Mouse (Mus musculus) liver, embryonic 15.5 days (tissue): Measurements from ENCODE around the gene Amh. TPM values are rescaled to one million over a fixed set of nuclear protein-coding genes. Genes with fewer than 3 reads are reported as not detected.

Source experiments
- ATAC-seq: fragments of 200-750 bp; cut with Nextera tagmentation; 2 replicates; pipeline ENCODE4 v1.8.0; 2017; ENCODE audit warnings: moderate number of reproducible peaks, mild to moderate bottlenecking, moderate library complexity; ENCODE audit not compliant: insufficient read depth
- H3K27ac ChIP-seq: fragments of 300-500 bp; sonication (generic); replicated peaks from 2 replicates; pipeline ENCODE4 v1.5.1; 2015; ENCODE audit warnings: mild to moderate bottlenecking, inconsistent platforms
- H3K27me3 ChIP-seq: fragments of 300-500 bp; sonication (generic); 2 replicates; pipeline ENCODE4 v1.6.1; 2015; ENCODE audit warnings: mild to moderate bottlenecking, inconsistent platforms
- H3K36me3 ChIP-seq: fragments of 300-500 bp; sonication (generic); replicated peaks from 2 replicates; pipeline ENCODE4 v1.6.1; 2015; ENCODE audit warnings: moderate library complexity, mild to moderate bottlenecking, inconsistent platforms
- H3K4me1 ChIP-seq: fragments of 300-500 bp; sonication (generic); replicated peaks from 2 replicates; pipeline ENCODE4 v1.6.1; 2015; ENCODE audit warnings: inconsistent platforms
- H3K4me2 ChIP-seq: fragments of 300-500 bp; sonication (generic); 2 replicates; pipeline ENCODE4 v1.6.1; 2015; ENCODE audit warnings: moderate library complexity, mild to moderate bottlenecking, inconsistent platforms
- H3K4me3 ChIP-seq: fragments of 300-500 bp; sonication (generic); replicated peaks from 2 replicates; pipeline ENCODE4 v1.5.1; 2015; ENCODE audit warnings: mild to moderate bottlenecking, inconsistent platforms
- H3K9ac ChIP-seq: fragments of 300-500 bp; sonication (generic); 2 replicates; pipeline ENCODE4 v1.6.1; 2015; ENCODE audit warnings: moderate library complexity, mild to moderate bottlenecking, inconsistent platforms
- H3K9me3 ChIP-seq: fragments of 300-500 bp; sonication (generic); replicated peaks from 2 replicates; pipeline ENCODE4 v1.6.1; 2016; ENCODE audit warnings: inconsistent platforms
- WGBS: fragments of 180-500 bp; shearing (Covaris S2); methylation state at CpG from one replicate; pipeline ENCODE4 v1.1.7; 2015; ENCODE audit warnings: mixed read lengths; ENCODE audit not compliant: insufficient replicate concordance; 5-methylcytosine and 5-hydroxymethylcytosine counted together
- polyA plus RNA-seq: library from polyadenylated mRNA; unstranded; fragments of >200 nt; fragmentation: Nextera tagmentation; extraction: Ambion mirVana; gene quantifications from 2 replicates; pipeline ENCODE4 v1.2.1, GENCODE M21; 2015

Amh gene
- polyA plus RNA-seq, 1 experiment from 2014 or later = 0.10 TPM

GRCm38 (mm10) chr10:80798150-80799006 lies 6.7 kb upstream of the Amh start, which contains the start of the genes Sf3a2 and Plekhj1:
Gene Sf3a2 (plus strand): TSS chr10:80798198.
Gene Plekhj1 (minus strand): TSS chr10:80798626.
- peak within 1 kb of the TSS; percentile 84 for H3K4me3 ChIP-seq
- peak; percentile 92 for ATAC-seq
- under 1% methylated on average over 104 of the region's 104 CpGs for WGBS
- peaks cover 38% of the 10 kb centered on the region for H3K4me1 ChIP-seq
- no peaks in the 10 kb centered on the region for H3K9me3 ChIP-seq
- H3K36me3 ChIP-seq = peaks cover 68% of the 10 kb centered on the region
- H3K27ac ChIP-seq = peak within 1 kb of the TSS; percentile 98
- peak within 1 kb of the TSS; percentile 89 for H3K4me2 ChIP-seq
- H3K9ac ChIP-seq = peak within 1 kb of the TSS; percentile 92
- H3K27me3 ChIP-seq = no peaks in the 10 kb centered on the region

GRCm38 (mm10) chr10:80799070-80799566 lies 5.9 kb upstream of the Amh start:
- peak overlapping the region; percentile 92 for H3K9ac ChIP-seq
- no peaks in the 10 kb centered on the region for H3K27me3 ChIP-seq
- H3K27ac ChIP-seq = peak overlapping the region; percentile 98
- under 1% methylated on average over 18 of the region's 18 CpGs for WGBS
- peaks cover 68% of the 10 kb centered on the region for H3K36me3 ChIP-seq
- no peaks in the 10 kb centered on the region for H3K9me3 ChIP-seq
- no peak for ATAC-seq
- peaks cover 34% of the 10 kb centered on the region for H3K4me1 ChIP-seq
- H3K4me2 ChIP-seq = peak overlapping the region; percentile 89
- peak overlapping the region; percentile 84 for H3K4me3 ChIP-seq

GRCm38 (mm10) chr10:80802204-80802912 lies 2.7 kb upstream of the Amh start:
- no peak overlapping the region for H3K27ac ChIP-seq
- peaks cover 45% of the 10 kb centered on the region for H3K4me1 ChIP-seq
- no peak overlapping the region for H3K4me2 ChIP-seq
- H3K9ac ChIP-seq = no peak overlapping the region
- H3K36me3 ChIP-seq = peaks cover 53% of the 10 kb centered on the region
- no peak overlapping the region for H3K4me3 ChIP-seq
- no peaks in the 10 kb centered on the region for H3K9me3 ChIP-seq
- no peak for ATAC-seq
- 81% methylated on average over 10 of the region's 10 CpGs for WGBS
- peaks cover 15% of the 10 kb centered on the region for H3K27me3 ChIP-seq

GRCm38 (mm10) chr10:80802996-80803395 lies 2.0 kb upstream of the Amh start:
- H3K9ac ChIP-seq = no peak overlapping the region
- no peaks in the 10 kb centered on the region for H3K9me3 ChIP-seq
- no peak overlapping the region for H3K4me3 ChIP-seq
- H3K27me3 ChIP-seq = peaks cover 21% of the 10 kb centered on the region
- no peak overlapping the region for H3K27ac ChIP-seq
- WGBS = 72% methylated on average over 3 of the region's 3 CpGs
- no peak for ATAC-seq
- peaks cover 50% of the 10 kb centered on the region for H3K4me1 ChIP-seq
- no peak overlapping the region for H3K4me2 ChIP-seq
- peaks cover 53% of the 10 kb centered on the region for H3K36me3 ChIP-seq

- 97% methylated on average over 2 of the region's 2 CpGs for WGBS
- H3K27ac ChIP-seq = no peak overlapping the region
- H3K9ac ChIP-seq = no peak overlapping the region
- peaks cover 53% of the 10 kb centered on the region for H3K36me3 ChIP-seq
- H3K27me3 ChIP-seq = peaks cover 34% of the 10 kb centered on the region
- H3K4me2 ChIP-seq = no peak overlapping the region
- H3K4me1 ChIP-seq = peaks cover 59% of the 10 kb centered on the region
- no peak for ATAC-seq
- H3K4me3 ChIP-seq = no peak overlapping the region
- H3K9me3 ChIP-seq = no peaks in the 10 kb centered on the region
Observed at GRCm38 (mm10) chr10:80804340-80804739, 703 bp upstream of the Amh start.

GRCm38 (mm10) chr10:80805322-80805721 lies 279 bp downstream of the Amh start:
- no peaks in the 10 kb centered on the region for H3K9me3 ChIP-seq
- no peak overlapping the region for H3K9ac ChIP-seq
- peaks cover 54% of the 10 kb centered on the region for H3K4me1 ChIP-seq
- no peak for ATAC-seq
- peaks cover 44% of the 10 kb centered on the region for H3K27me3 ChIP-seq
- H3K4me3 ChIP-seq = no peak overlapping the region
- H3K36me3 ChIP-seq = peaks cover 48% of the 10 kb centered on the region
- no peak overlapping the region for H3K4me2 ChIP-seq
- H3K27ac ChIP-seq = no peak overlapping the region; the same call in 1 of the 2 replicates
- WGBS = 77% methylated on average over 5 of the region's 5 CpGs

GRCm38 (mm10) chr10:80805925-80806324 lies 882 bp downstream of the Amh start:
- Histone ChIP-seq H3K36me3 (peaks cover 45% of the 10 kb centered on the region), H3K4me3 (no peak overlapping the region), H3K4me1 (peaks cover 51% of the 10 kb centered on the region), H3K27me3 (peaks cover 50% of the 10 kb centered on the region), H3K9me3 (no peaks in the 10 kb centered on the region), H3K9ac (no peak overlapping the region), H3K27ac (no peak overlapping the region), H3K4me2 (0 out of 2 replicates have a peak overlapping the region, but pooled peaks have one; percentile 82)
- WGBS = 12% methylated on average over 3 of the region's 3 CpGs
- peak; percentile 59 for ATAC-seq

GRCm38 (mm10) chr10:80806341-80807056 lies 1.5 kb downstream of the Amh start:
- peak overlapping the region; percentile 53 for H3K4me3 ChIP-seq
- peaks cover 51% of the 10 kb centered on the region for H3K4me1 ChIP-seq
- peak overlapping the region; percentile 47; the same call in 1 of the 2 replicates for H3K9ac ChIP-seq
- peak; percentile 3; the same call in 1 of the 2 replicates for ATAC-seq
- peak overlapping the region; percentile 82 for H3K4me2 ChIP-seq
- peak overlapping the region; percentile 29; the same call in 1 of the 2 replicates for H3K27ac ChIP-seq
- H3K27me3 ChIP-seq = peaks cover 56% of the 10 kb centered on the region
- peaks cover 39% of the 10 kb centered on the region for H3K36me3 ChIP-seq
- 51% methylated on average over 34 of the region's 34 CpGs for WGBS
- H3K9me3 ChIP-seq = no peaks in the 10 kb centered on the region

- Histone ChIP-seq H3K4me1 (peaks cover 51% of the 10 kb centered on the region), H3K27ac (peak overlapping the region; percentile 29), H3K4me3 (peak overlapping the region; percentile 53), H3K4me2 (peak overlapping the region; percentile 82), H3K27me3 (peaks cover 62% of the 10 kb centered on the region), H3K9me3 (no peaks in the 10 kb centered on the region), H3K9ac (peak overlapping the region; percentile 47), H3K36me3 (peaks cover 33% of the 10 kb centered on the region)
- ATAC-seq = peak; percentile 40
- WGBS = under 1% methylated on average over 58 of the region's 58 CpGs
Observed at GRCm38 (mm10) chr10:80807057-80807627, 2.1 kb downstream of the Amh start.
